Mouse (Mus musculus) heart, embryonic 11.5 days (tissue): Measurements from ENCODE around the gene Nxn. TPM values are rescaled to one million over a fixed set of nuclear protein-coding genes. Genes with fewer than 3 reads are reported as not detected.

Experiments
- ATAC-seq: fragments of 200-750 bp; cut with Nextera tagmentation; replicated peaks from 2 replicates; pipeline ENCODE4 v1.8.0; 2017; ENCODE audit warnings: moderate library complexity; ENCODE audit not compliant: insufficient number of reproducible peaks, low FRiP score, low TSS enrichment
- H3K27ac ChIP-seq: fragments of 300-500 bp; sonication (generic); 2 replicates; pipeline ENCODE4 v1.5.1; 2014; ENCODE audit warnings: mild to moderate bottlenecking, low read depth, low read length
- H3K27me3 ChIP-seq: fragments of 300-500 bp; sonication (generic); 2 replicates; pipeline ENCODE4 v1.6.1; 2014; ENCODE audit warnings: mild to moderate bottlenecking, low read length, mixed read lengths; ENCODE audit not compliant: control insufficient read depth, insufficient read depth
- H3K36me3 ChIP-seq: fragments of 300-500 bp; sonication (generic); 2 replicates; pipeline ENCODE4 v1.6.1; 2014; ENCODE audit warnings: mild to moderate bottlenecking, low read length, moderate library complexity, mixed read lengths; ENCODE audit not compliant: control insufficient read depth, insufficient read depth
- H3K4me1 ChIP-seq: fragments of 300-500 bp; sonication (generic); 2 replicates; pipeline ENCODE4 v1.6.1; 2014; ENCODE audit warnings: low read length; ENCODE audit not compliant: control insufficient read depth, insufficient read depth
- H3K4me2 ChIP-seq: fragments of 300-500 bp; sonication (generic); 2 replicates; pipeline ENCODE4 v1.6.1; 2014; ENCODE audit warnings: mild to moderate bottlenecking, moderate library complexity
- H3K4me3 ChIP-seq: fragments of 300-500 bp; sonication (generic); 2 replicates; pipeline ENCODE4 v1.5.1; 2014; ENCODE audit warnings: low read depth, low read length
- H3K9ac ChIP-seq: fragments of 300-500 bp; sonication (generic); 2 replicates; pipeline ENCODE4 v1.6.1; 2014; ENCODE audit warnings: mild to moderate bottlenecking, low read depth, low read length, moderate library complexity
- H3K9me3 ChIP-seq: fragments of 300-500 bp; sonication (generic); replicated peaks from 2 replicates; pipeline ENCODE4 v1.6.1; 2016; ENCODE audit warnings: low read length; ENCODE audit not compliant: control insufficient read depth
- WGBS: fragments of 180-500 bp; shearing (Covaris S2); extraction: QIAGEN DNeasy Blood & Tissue Kit; methylation state at CpG from one replicate; pipeline ENCODE4 v1.1.7; 2014; ENCODE audit not compliant: insufficient replicate concordance; 5-methylcytosine and 5-hydroxymethylcytosine counted together
- polyA plus RNA-seq: library from polyadenylated mRNA; unstranded; fragments of >200 nt; fragmentation: Nextera tagmentation; extraction: Ambion mirVana; gene quantifications from 2 replicates; pipeline ENCODE4 v1.2.1, GENCODE M21; 2014

The Nxn gene
- polyA plus RNA-seq, 1 experiment from 2014 or later: 21.6 TPM

- Histone ChIP-seq H3K9me3 (no peaks in the 10 kb centered on the region), H3K9ac (no peak overlapping the region), H3K4me2 (no peak overlapping the region), H3K36me3 (no peaks in the 10 kb centered on the region), H3K27me3 (no peaks in the 10 kb centered on the region), H3K4me3 (no peak overlapping the region), H3K27ac (no peak overlapping the region), H3K4me1 (peaks cover 36% of the 10 kb centered on the region)
- no peak for ATAC-seq
- 82% methylated on average over 15 of the region's 15 CpGs for WGBS
Observed at GRCm38 (mm10) chr11:76366720-76367119, 32.2 kb downstream of the Nxn start.

GRCm38 (mm10) chr11:76364038-76364437 is 34.9 kb downstream of the Nxn start:
- Histone ChIP-seq H3K27ac (peak overlapping the region; percentile 62; the same call in 1 of the 2 replicates), H3K4me1 (peaks cover 33% of the 10 kb centered on the region), H3K4me2 (no peak overlapping the region), H3K9ac (no peak overlapping the region), H3K36me3 (no peaks in the 10 kb centered on the region), H3K4me3 (no peak overlapping the region), H3K27me3 (no peaks in the 10 kb centered on the region), H3K9me3 (no peaks in the 10 kb centered on the region)
- ATAC-seq: no peak
- WGBS: 70% methylated on average over 5 of the region's 5 CpGs

GRCm38 (mm10) chr11:76363636-76364035 is 35.3 kb downstream of the Nxn start:
- Histone ChIP-seq H3K27me3 (no peaks in the 10 kb centered on the region), H3K4me1 (peaks cover 37% of the 10 kb centered on the region), H3K4me3 (no peak overlapping the region), H3K4me2 (peak overlapping the region; percentile 34), H3K9me3 (no peaks in the 10 kb centered on the region), H3K27ac (peak overlapping the region; percentile 62), H3K36me3 (no peaks in the 10 kb centered on the region), H3K9ac (no peak overlapping the region)
- 21% methylated on average over 9 of the region's 9 CpGs for WGBS
- 0 out of 2 replicates have a peak, but pooled peaks have one; percentile 22 for ATAC-seq

GRCm38 (mm10) chr11:76363178-76363577 is 35.8 kb downstream of the Nxn start:
- Histone ChIP-seq H3K9me3 (no peaks in the 10 kb centered on the region), H3K9ac (peak overlapping the region; percentile 39; the same call in 1 of the 2 replicates), H3K4me1 (peaks cover 41% of the 10 kb centered on the region), H3K27ac (peak overlapping the region; percentile 62), H3K4me3 (no peak overlapping the region), H3K4me2 (peak overlapping the region; percentile 34), H3K27me3 (no peaks in the 10 kb centered on the region), H3K36me3 (no peaks in the 10 kb centered on the region)
- ATAC-seq: no peak
- WGBS: 13% methylated on average over 6 of the region's 6 CpGs

GRCm38 (mm10) chr11:76361422-76361821 is 37.5 kb downstream of the Nxn start:
- Histone ChIP-seq H3K27ac (no peak overlapping the region), H3K4me3 (no peak overlapping the region), H3K9ac (no peak overlapping the region), H3K4me1 (peaks cover 53% of the 10 kb centered on the region), H3K27me3 (no peaks in the 10 kb centered on the region), H3K36me3 (no peaks in the 10 kb centered on the region), H3K9me3 (no peaks in the 10 kb centered on the region), H3K4me2 (no peak overlapping the region)
- no peak for ATAC-seq
- 58% methylated on average over 4 of the region's 4 CpGs for WGBS

- 78% methylated on average over 6 of the region's 6 CpGs for WGBS
Observed at GRCm38 (mm10) chr11:76360255-76360654, 38.7 kb downstream of the Nxn start.

GRCm38 (mm10) chr11:76358628-76359320 is 40.2 kb downstream of the Nxn start:
- 55% methylated on average over 14 of the region's 14 CpGs for WGBS
- Histone ChIP-seq H3K4me3 (no peak overlapping the region), H3K27me3 (no peaks in the 10 kb centered on the region), H3K9me3 (no peaks in the 10 kb centered on the region), H3K36me3 (no peaks in the 10 kb centered on the region), H3K9ac (no peak overlapping the region), H3K4me1 (peaks cover 54% of the 10 kb centered on the region), H3K4me2 (no peak overlapping the region), H3K27ac (0 out of 2 replicates have a peak overlapping the region, but pooled peaks have one; percentile 11)
- no peak for ATAC-seq

More at GRCm38 (mm10) chr11:76360255-76360654, 38.7 kb downstream of the Nxn start:
- Histone ChIP-seq H3K36me3 (no peaks in the 10 kb centered on the region), H3K4me2 (no peak overlapping the region), H3K4me3 (no peak overlapping the region), H3K27ac (no peak overlapping the region), H3K27me3 (no peaks in the 10 kb centered on the region), H3K9me3 (no peaks in the 10 kb centered on the region), H3K9ac (no peak overlapping the region), H3K4me1 (peaks cover 60% of the 10 kb centered on the region)
- ATAC-seq: no peak

GRCm38 (mm10) chr11:76357464-76357863 is 41.5 kb downstream of the Nxn start:
- 51% methylated on average over 12 of the region's 12 CpGs for WGBS
- ATAC-seq: no peak
- no peaks in the 10 kb centered on the region for H3K36me3 ChIP-seq
- no peak overlapping the region; the same call in 1 of the 2 replicates for H3K9ac ChIP-seq
- H3K27ac ChIP-seq: no peak overlapping the region
- H3K4me3 ChIP-seq: no peak overlapping the region
- no peaks in the 10 kb centered on the region for H3K27me3 ChIP-seq
- peaks cover 42% of the 10 kb centered on the region for H3K4me1 ChIP-seq
- no peaks in the 10 kb centered on the region for H3K9me3 ChIP-seq
- peak overlapping the region; percentile 8; the same call in 1 of the 2 replicates for H3K4me2 ChIP-seq

- Histone ChIP-seq H3K4me1 (peaks cover 48% of the 10 kb centered on the region), H3K4me3 (no peak overlapping the region), H3K9me3 (no peaks in the 10 kb centered on the region), H3K27ac (no peak overlapping the region), H3K27me3 (no peaks in the 10 kb centered on the region), H3K4me2 (no peak overlapping the region), H3K36me3 (no peaks in the 10 kb centered on the region), H3K9ac (no peak overlapping the region)
- no peak for ATAC-seq
- WGBS: 84% methylated on average over 11 of the region's 11 CpGs
Observed at GRCm38 (mm10) chr11:76356091-76356490, 42.8 kb downstream of the Nxn start.
